ENCODE assay signal across 7 mouse cellular contexts in genomic region chr1:45905107-45905821, GRCm38 (mm10). TPM values are rescaled to one million over a fixed set of nuclear protein-coding genes. Genes with fewer than 3 reads are reported as not detected.
DNase-seq lines count a peak whose midpoint lies in the region; ATAC-seq lines count a peak whose summit lies in the region.

No protein-coding gene starts in this region.

- no peak overlapping the region for H3K4me3 ChIP-seq in embryonic facial prominence, embryonic 10.5 days
- no peak overlapping the region for H3K4me3 ChIP-seq in hindbrain, embryonic 10.5 days
- H3K4me3 ChIP-seq in limb, embryonic 11.5 days (ENCODE audit: low read depth, low read length), result no peak overlapping the region
- H3K4me3 ChIP-seq in midbrain, embryonic 12.5 days, result no peak overlapping the region

- peak; percentile 57 for DNase-seq in adrenal gland, postnatal 14 days
- peak; percentile 57 for DNase-seq in embryonic facial prominence, embryonic 10.5 days (ENCODE audit: low spot score)
- peak; percentile 40 for DNase-seq in hindbrain, embryonic 10.5 days (ENCODE audit: low spot score)
- peak; percentile 38 for DNase-seq in limb, embryonic 11.5 days (ENCODE audit: low spot score)
- peak; percentile 81 for DNase-seq in yolk sac, embryonic 10.5 days (ENCODE audit: low spot score)
- DNase-seq in right cerebral cortex, adult 2 months (ENCODE audit: low spot score in 2 of 2), result no peak

- H3K4me2 ChIP-seq in limb, embryonic 11.5 days (ENCODE audit: low read depth, severe bottlenecking), result no peak overlapping the region
- H3K4me2 ChIP-seq in midbrain, embryonic 12.5 days (replicated peaks), result no peak overlapping the region

- H3K36me3 ChIP-seq in embryonic facial prominence, embryonic 10.5 days (replicated peaks), result no peaks in the 10 kb centered on the region
- H3K36me3 ChIP-seq in hindbrain, embryonic 10.5 days, result no peaks in the 10 kb centered on the region
- H3K36me3 ChIP-seq in limb, embryonic 11.5 days (ENCODE audit: control insufficient read depth, insufficient read depth, low read length), result no peaks in the 10 kb centered on the region
- no peaks in the 10 kb centered on the region for H3K36me3 ChIP-seq in midbrain, embryonic 12.5 days

- H3K27me3 ChIP-seq in embryonic facial prominence, embryonic 10.5 days (replicated peaks; ENCODE audit: low read depth, poor library complexity, severe bottlenecking), result no peaks in the 10 kb centered on the region
- H3K27me3 ChIP-seq in hindbrain, embryonic 10.5 days (ENCODE audit: insufficient read depth, poor library complexity, severe bottlenecking), result no peaks in the 10 kb centered on the region
- H3K27me3 ChIP-seq in limb, embryonic 11.5 days (ENCODE audit: control insufficient read depth, insufficient read depth, low read length), result no peaks in the 10 kb centered on the region
- H3K27me3 ChIP-seq in midbrain, embryonic 12.5 days, result no peaks in the 10 kb centered on the region

- 14% methylated on average over 5 of the region's 5 CpGs for WGBS in embryonic facial prominence, embryonic 10.5 days
- WGBS in hindbrain, embryonic 10.5 days, result 32% methylated on average over 5 of the region's 5 CpGs
- WGBS in limb, embryonic 11.5 days, result 13% methylated on average over 5 of the region's 5 CpGs
- 16% methylated on average over 5 of the region's 5 CpGs for WGBS in midbrain, embryonic 12.5 days

- peak; percentile 75 for ATAC-seq in limb, embryonic 11.5 days (ENCODE audit: insufficient number of reproducible peaks, low FRiP score, low TSS enrichment, low read depth)
- peak; percentile 81 for ATAC-seq in midbrain, embryonic 12.5 days (ENCODE audit: low FRiP score, low read depth)

- no peak overlapping the region for H3K9ac ChIP-seq in limb, embryonic 11.5 days (ENCODE audit: low read length)
- H3K9ac ChIP-seq in midbrain, embryonic 12.5 days (replicated peaks), result no peak overlapping the region

- peaks cover 12% of the 10 kb centered on the region for H3K4me1 ChIP-seq in embryonic facial prominence, embryonic 10.5 days
- H3K4me1 ChIP-seq in hindbrain, embryonic 10.5 days (replicated peaks), result peaks cover 9% of the 10 kb centered on the region
- H3K4me1 ChIP-seq in limb, embryonic 11.5 days (ENCODE audit: control insufficient read depth, insufficient read depth, low read length), result peaks cover 6% of the 10 kb centered on the region; the same call in 1 of the 2 replicates
- H3K4me1 ChIP-seq in midbrain, embryonic 12.5 days, result peaks cover 9% of the 10 kb centered on the region; the same call in 1 of the 2 replicates

- H3K9me3 ChIP-seq in embryonic facial prominence, embryonic 10.5 days, result no peaks in the 10 kb centered on the region
- no peaks in the 10 kb centered on the region for H3K9me3 ChIP-seq in hindbrain, embryonic 10.5 days
- H3K9me3 ChIP-seq in limb, embryonic 11.5 days (ENCODE audit: control insufficient read depth, low read length), result no peaks in the 10 kb centered on the region
- no peaks in the 10 kb centered on the region for H3K9me3 ChIP-seq in midbrain, embryonic 12.5 days

- H3K27ac ChIP-seq in embryonic facial prominence, embryonic 10.5 days (replicated peaks), result peak overlapping the region; percentile 24; the same call in 1 of the 2 replicates
- no peak overlapping the region for H3K27ac ChIP-seq in hindbrain, embryonic 10.5 days
- no peak overlapping the region for H3K27ac ChIP-seq in limb, embryonic 11.5 days (replicated peaks; ENCODE audit: low read depth, low read length)
- H3K27ac ChIP-seq in midbrain, embryonic 12.5 days (replicated peaks), result peak overlapping the region; percentile 36; the same call in 1 of the 2 replicates

RNA-seq across cellular contexts. Expression of gene Gm5269, which starts 15.2 kb away (rescaled TPM):
- not detected in 2 replicates for total RNA-seq in adrenal gland, postnatal 14 days (2021)
- polyA plus RNA-seq in embryonic facial prominence, embryonic 10.5 days (2016; fragmentation: Nextera tagmentation; extraction: Ambion mirVana), result not detected in 2 replicates
- not detected in 2 replicates for polyA plus RNA-seq in hindbrain, embryonic 10.5 days (2016; fragmentation: Nextera tagmentation; extraction: Ambion mirVana)
- not detected in 2 replicates for polyA plus RNA-seq in limb, embryonic 11.5 days (2014; fragmentation: Nextera tagmentation; extraction: Ambion mirVana)
- not detected in 2 replicates for polyA plus RNA-seq in midbrain, embryonic 12.5 days (2016; fragmentation: Nextera tagmentation; extraction: Ambion mirVana)

RNA-seq across cellular contexts. Expression of gene Slc40a1, which starts 21.1 kb away (rescaled TPM):
- 17.8 and 32.3 TPM in 2 replicates for total RNA-seq in adrenal gland, postnatal 14 days (2021)
- 8.2 and 8.7 TPM in 2 replicates for polyA plus RNA-seq in embryonic facial prominence, embryonic 10.5 days (2016; fragmentation: Nextera tagmentation; extraction: Ambion mirVana)
- polyA plus RNA-seq in hindbrain, embryonic 10.5 days (2016; fragmentation: Nextera tagmentation; extraction: Ambion mirVana), result 8.2 and 11.5 TPM in 2 replicates
- 7.6 and 8.4 TPM in 2 replicates for polyA plus RNA-seq in limb, embryonic 11.5 days (2014; fragmentation: Nextera tagmentation; extraction: Ambion mirVana)
- polyA plus RNA-seq in midbrain, embryonic 12.5 days (2016; fragmentation: Nextera tagmentation; extraction: Ambion mirVana), result 25.8 and 27.7 TPM in 2 replicates

Comparison
In these comparisons a context has a peak if more than half of its experiments do, and no peak if none do; other contexts are left out.
1. DNase-seq: peak in adrenal gland, postnatal 14 days (single experiment), embryonic facial prominence, embryonic 10.5 days (single experiment), hindbrain, embryonic 10.5 days (single experiment), limb, embryonic 11.5 days (single experiment) and yolk sac, embryonic 10.5 days (single experiment); none in right cerebral cortex, adult 2 months (0 of 2).
2. H3K27ac ChIP-seq: peak in embryonic facial prominence, embryonic 10.5 days (single experiment) and midbrain, embryonic 12.5 days (single experiment); none in hindbrain, embryonic 10.5 days (single experiment) and limb, embryonic 11.5 days (single experiment).